Mouse (Mus musculus): ENCODE measurements around the gene Rhebl1. TPM values are rescaled to one million over a fixed set of nuclear protein-coding genes. Genes with fewer than 3 reads are reported as not detected.

Gene Rhebl1
- polyA plus RNA-seq, 1 experiment from 2014 or later = 16.7 TPM

- peak overlapping the region; percentile 57 for H3K4me3 ChIP-seq (ENCODE audit: low read length)
- ATAC-seq (ENCODE audit: low FRiP score, low TSS enrichment) = no peak
- no peaks in the 10 kb centered on the region for H3K9me3 ChIP-seq (ENCODE audit: low read length)
- H3K27ac ChIP-seq (ENCODE audit: low read length) = no peak overlapping the region
- peaks cover 69% of the 10 kb centered on the region for H3K27me3 ChIP-seq (ENCODE audit: insufficient read depth, low read length)
- H3K36me3 ChIP-seq (ENCODE audit: insufficient read depth, low read length) = no peaks in the 10 kb centered on the region
- H3K4me1 ChIP-seq (ENCODE audit: insufficient read depth, low read length) = peaks cover 50% of the 10 kb centered on the region
- H3K9ac ChIP-seq (replicated peaks; ENCODE audit: low read length) = peak overlapping the region; percentile 50
- H3K4me2 ChIP-seq (replicated peaks; ENCODE audit: low read depth, low read length) = peak overlapping the region; percentile 97
- WGBS = 4% methylated on average over 37 of the region's 38 CpGs
These were observed 650 bp upstream of the Rhebl1 start for GRCm38 (mm10) chr15:98894746-98895634.

- H3K4me2 ChIP-seq (replicated peaks; ENCODE audit: low read depth, low read length) = no peak overlapping the region
These were observed 1.3 kb downstream of the Rhebl1 start for GRCm38 (mm10) chr15:98893036-98893435.

DNA sequence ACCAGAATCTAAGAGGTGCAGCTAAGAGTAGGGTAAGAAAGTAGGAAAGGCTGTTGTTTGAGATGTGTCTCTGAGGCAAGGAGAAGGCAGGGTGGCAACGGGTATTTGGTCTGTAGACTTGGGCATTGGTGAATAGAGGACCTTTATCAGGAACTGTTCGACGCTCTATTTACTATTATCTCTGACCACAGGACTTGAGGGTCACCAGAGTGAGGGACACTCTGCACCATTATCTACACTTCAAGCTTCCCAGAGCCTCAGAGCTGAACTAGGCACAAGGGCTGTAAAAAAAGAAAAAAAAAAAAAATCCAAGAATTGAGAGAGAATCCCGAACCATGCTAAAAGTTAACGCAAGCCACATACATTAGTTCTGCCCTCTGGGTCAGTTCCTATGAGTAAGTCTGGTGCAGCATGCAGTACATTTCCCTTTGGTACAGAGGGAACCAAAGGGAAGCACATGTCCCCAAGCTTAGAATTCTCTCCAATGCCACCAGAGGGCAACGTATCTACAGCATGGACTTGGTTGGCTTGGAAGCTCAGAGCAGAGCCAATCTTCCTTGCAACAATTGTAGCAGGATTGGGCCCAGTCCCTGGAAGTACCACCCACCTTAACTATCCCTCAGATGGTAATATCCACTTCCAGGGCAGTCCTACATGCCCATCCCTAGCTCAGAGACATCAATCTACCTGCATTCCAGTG, 2.3 kb downstream of the Rhebl1 start:
- H3K9ac ChIP-seq (replicated peaks; ENCODE audit: low read length) = no peak overlapping the region
- H3K4me1 ChIP-seq (ENCODE audit: insufficient read depth, low read length) = peaks cover 32% of the 10 kb centered on the region
- H3K27ac ChIP-seq (ENCODE audit: low read length) = no peak overlapping the region
- no peak overlapping the region for H3K4me2 ChIP-seq (replicated peaks; ENCODE audit: low read depth, low read length)
- peaks cover 44% of the 10 kb centered on the region for H3K27me3 ChIP-seq (ENCODE audit: insufficient read depth, low read length)
- no peaks in the 10 kb centered on the region for H3K9me3 ChIP-seq (ENCODE audit: low read length)
- no peak overlapping the region for H3K4me3 ChIP-seq (ENCODE audit: low read length)
- WGBS = 40% methylated on average over 6 of the region's 6 CpGs
- H3K36me3 ChIP-seq (ENCODE audit: insufficient read depth, low read length) = no peaks in the 10 kb centered on the region
- ATAC-seq (ENCODE audit: low FRiP score, low TSS enrichment) = peak; percentile 44; the same call in 1 of the 2 replicates

More at GRCm38 (mm10) chr15:98893036-98893435, 1.3 kb downstream of the Rhebl1 start:
- Histone ChIP-seq H3K9me3 (ENCODE audit: low read length) (no peaks in the 10 kb centered on the region), H3K27me3 (ENCODE audit: insufficient read depth, low read length) (peaks cover 54% of the 10 kb centered on the region), H3K4me3 (ENCODE audit: low read length) (no peak overlapping the region), H3K9ac (replicated peaks; ENCODE audit: low read length) (no peak overlapping the region), H3K27ac (ENCODE audit: low read length) (no peak overlapping the region), H3K36me3 (ENCODE audit: insufficient read depth, low read length) (no peaks in the 10 kb centered on the region), H3K4me1 (ENCODE audit: insufficient read depth, low read length) (peaks cover 42% of the 10 kb centered on the region)
- ATAC-seq (ENCODE audit: low FRiP score, low TSS enrichment) = no peak
- WGBS = 58% methylated on average over 4 of the region's 4 CpGs

DNA sequence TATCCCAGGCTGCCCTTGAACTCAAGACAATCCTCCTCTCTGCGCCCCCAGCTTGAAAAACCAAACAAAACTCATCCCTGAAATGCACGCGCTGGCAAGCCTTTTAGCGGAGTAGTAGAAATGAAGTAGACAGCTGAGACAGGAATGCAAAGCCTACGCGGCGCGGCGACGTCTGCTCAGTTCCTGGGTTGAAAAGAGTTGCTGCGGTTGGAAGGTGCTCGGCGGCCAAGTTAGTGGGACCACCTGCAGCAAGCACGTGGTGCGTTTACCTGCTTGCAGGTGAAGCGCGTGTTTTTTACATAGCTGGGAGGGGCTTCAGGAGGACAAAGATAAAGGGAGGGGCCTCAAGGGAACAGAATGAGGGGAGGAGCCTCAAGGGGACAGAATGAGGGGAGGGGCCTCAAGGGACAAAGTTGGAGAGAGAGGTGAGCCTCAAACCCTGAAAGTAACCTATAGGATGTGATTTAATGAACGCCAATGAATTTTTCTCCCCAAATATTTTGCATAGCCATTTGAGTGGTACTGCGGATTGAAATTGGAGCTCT, 3.1 kb downstream of the Rhebl1 start:
- Histone ChIP-seq H3K9ac (replicated peaks; ENCODE audit: low read length) (0 out of 2 replicates have a peak overlapping the region, but pooled peaks have one; percentile 35), H3K27me3 (ENCODE audit: insufficient read depth, low read length) (peaks cover 36% of the 10 kb centered on the region), H3K4me1 (ENCODE audit: insufficient read depth, low read length) (peaks cover 31% of the 10 kb centered on the region), H3K9me3 (ENCODE audit: low read length) (no peaks in the 10 kb centered on the region), H3K27ac (ENCODE audit: low read length) (no peak overlapping the region), H3K36me3 (ENCODE audit: insufficient read depth, low read length) (no peaks in the 10 kb centered on the region), H3K4me3 (ENCODE audit: low read length) (peak overlapping the region; percentile 20), H3K4me2 (replicated peaks; ENCODE audit: low read depth, low read length) (peak overlapping the region; percentile 48)
- no peak for ATAC-seq (ENCODE audit: low FRiP score, low TSS enrichment)
- 12% methylated on average over 19 of the region's 19 CpGs for WGBS

DNA sequence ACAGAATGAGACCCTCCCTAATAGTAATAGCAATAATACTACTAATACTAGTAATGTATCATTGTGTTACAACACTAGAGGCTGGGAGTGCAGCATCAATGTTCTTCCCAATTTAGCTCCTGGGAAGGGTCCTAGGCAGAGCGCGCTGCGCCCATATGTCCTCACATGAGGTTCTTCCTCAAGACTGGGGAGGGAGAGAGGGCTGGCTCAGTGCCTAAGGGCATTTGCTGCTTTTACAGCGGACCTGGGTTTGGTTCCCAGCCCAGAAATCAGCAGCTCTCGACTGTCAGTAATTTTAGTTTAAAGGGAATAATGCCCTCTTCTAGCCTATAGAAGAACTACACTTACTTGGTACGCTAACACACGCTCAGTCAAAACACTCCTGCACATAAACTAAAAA, 6.8 kb downstream of the Rhebl1 start:
- no peaks in the 10 kb centered on the region for H3K36me3 ChIP-seq (ENCODE audit: insufficient read depth, low read length)
- H3K27ac ChIP-seq (ENCODE audit: low read length) = no peak overlapping the region
- no peaks in the 10 kb centered on the region for H3K27me3 ChIP-seq (ENCODE audit: insufficient read depth, low read length)
- 84% methylated on average over 7 of the region's 7 CpGs for WGBS
- no peak overlapping the region for H3K4me2 ChIP-seq (replicated peaks; ENCODE audit: low read depth, low read length)
- H3K9me3 ChIP-seq (ENCODE audit: low read length) = no peaks in the 10 kb centered on the region
- H3K4me3 ChIP-seq (ENCODE audit: low read length) = no peak overlapping the region
- peaks cover 5% of the 10 kb centered on the region; the same call in 1 of the 2 replicates for H3K4me1 ChIP-seq (ENCODE audit: insufficient read depth, low read length)
- H3K9ac ChIP-seq (replicated peaks; ENCODE audit: low read length) = no peak overlapping the region
- no peak for ATAC-seq (ENCODE audit: low FRiP score, low TSS enrichment)

DNA sequence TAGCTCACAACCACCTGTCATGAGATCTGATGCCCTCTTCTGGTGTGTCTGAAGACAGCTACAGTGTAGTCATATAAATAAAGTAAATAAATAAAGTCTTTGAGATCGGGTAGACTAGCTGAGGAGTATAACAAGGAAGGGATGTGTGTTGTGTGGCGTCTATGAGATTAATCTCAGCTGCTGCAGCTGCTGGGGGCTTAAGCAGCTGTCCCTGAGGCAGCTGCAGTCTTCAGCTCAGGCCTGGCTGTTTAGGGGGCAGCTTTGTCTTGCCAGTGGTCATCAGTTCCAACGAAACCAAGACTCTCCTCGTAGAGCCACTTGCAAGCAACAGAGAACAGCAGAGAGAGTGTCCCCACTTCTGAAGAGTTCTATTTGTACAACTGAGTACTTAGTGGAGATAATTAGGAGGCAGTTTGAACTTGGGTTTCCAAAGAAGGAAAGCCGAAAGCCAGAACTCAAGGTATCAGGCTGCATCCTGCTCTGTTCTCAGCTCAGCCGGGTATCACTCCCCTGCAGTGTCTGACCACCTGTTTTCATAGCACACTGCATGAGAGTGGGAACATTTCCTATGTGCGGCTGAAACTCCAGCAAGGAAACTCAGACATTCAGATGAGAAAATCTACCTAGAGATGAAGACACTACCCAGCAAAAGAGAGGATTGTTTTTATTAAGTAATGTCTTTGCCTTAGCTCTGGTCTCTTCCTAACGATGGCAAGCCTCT, 7.5 kb downstream of the Rhebl1 start:
- Histone ChIP-seq H3K27ac (ENCODE audit: low read length) (no peak overlapping the region), H3K27me3 (ENCODE audit: insufficient read depth, low read length) (no peaks in the 10 kb centered on the region), H3K4me2 (replicated peaks; ENCODE audit: low read depth, low read length) (no peak overlapping the region), H3K4me1 (ENCODE audit: insufficient read depth, low read length) (peaks cover 7% of the 10 kb centered on the region), H3K4me3 (ENCODE audit: low read length) (no peak overlapping the region), H3K9ac (replicated peaks; ENCODE audit: low read length) (no peak overlapping the region), H3K9me3 (ENCODE audit: low read length) (no peaks in the 10 kb centered on the region), H3K36me3 (ENCODE audit: insufficient read depth, low read length) (no peaks in the 10 kb centered on the region)
- no peak for ATAC-seq (ENCODE audit: low FRiP score, low TSS enrichment)
- 60% methylated on average over 8 of the region's 8 CpGs for WGBS

- ATAC-seq (ENCODE audit: low FRiP score, low TSS enrichment) = no peak
- no peak overlapping the region for H3K4me3 ChIP-seq (ENCODE audit: low read length)
- no peaks in the 10 kb centered on the region for H3K36me3 ChIP-seq (ENCODE audit: insufficient read depth, low read length)
- no peak overlapping the region for H3K9ac ChIP-seq (replicated peaks; ENCODE audit: low read length)
- no peak overlapping the region for H3K4me2 ChIP-seq (replicated peaks; ENCODE audit: low read depth, low read length)
- H3K27me3 ChIP-seq (ENCODE audit: insufficient read depth, low read length) = no peaks in the 10 kb centered on the region
- no peak overlapping the region for H3K27ac ChIP-seq (ENCODE audit: low read length)
- H3K9me3 ChIP-seq (ENCODE audit: low read length) = no peaks in the 10 kb centered on the region
- H3K4me1 ChIP-seq (ENCODE audit: insufficient read depth, low read length) = peaks cover 16% of the 10 kb centered on the region
- WGBS = 65% methylated on average over 1 of the region's 1 CpGs
These were observed 10.2 kb downstream of the Rhebl1 start for GRCm38 (mm10) chr15:98884106-98884505.

DNA sequence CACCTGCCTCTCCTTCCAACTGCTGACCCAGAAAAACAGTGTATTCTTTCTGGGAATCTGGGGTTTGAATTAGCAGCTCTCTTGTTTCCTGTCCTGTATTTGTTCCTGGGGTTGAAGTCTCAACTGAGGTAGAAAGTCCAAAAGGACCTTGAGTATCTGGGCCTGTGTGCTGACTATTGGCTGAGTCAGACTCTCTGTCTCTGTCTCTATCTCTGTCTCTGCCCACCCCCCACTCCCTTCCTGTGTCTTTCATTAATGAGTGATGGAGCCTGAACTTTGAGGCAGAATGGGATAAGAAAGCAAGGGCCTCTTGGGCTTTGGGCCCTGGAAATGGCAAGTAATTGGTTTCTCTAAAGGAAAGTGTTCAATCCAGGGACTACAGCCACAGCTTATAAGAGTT, 10.7 kb downstream of the Rhebl1 start:
- Histone ChIP-seq H3K36me3 (ENCODE audit: insufficient read depth, low read length) (no peaks in the 10 kb centered on the region), H3K27me3 (ENCODE audit: insufficient read depth, low read length) (no peaks in the 10 kb centered on the region), H3K27ac (ENCODE audit: low read length) (no peak overlapping the region)

DNA sequence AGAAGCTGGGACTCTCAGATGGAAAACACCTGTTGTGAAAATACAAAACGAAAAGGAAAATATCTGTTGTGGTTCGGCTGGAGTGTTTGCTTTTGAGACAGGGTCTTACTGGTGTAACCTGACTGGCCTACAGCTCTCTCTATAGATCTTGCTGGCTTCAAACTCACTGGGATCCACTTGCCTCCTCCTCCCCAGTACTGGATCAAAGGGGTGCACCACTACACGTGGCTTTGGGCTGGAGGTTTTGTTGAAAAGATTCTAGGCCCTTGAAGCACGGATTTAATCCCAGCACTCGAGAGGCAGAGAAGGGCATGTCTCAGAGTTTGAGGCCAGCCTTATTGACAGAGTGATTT, 12.7 kb downstream of the Rhebl1 start:
- Histone ChIP-seq H3K36me3 (ENCODE audit: insufficient read depth, low read length) (no peaks in the 10 kb centered on the region; the same call in 1 of the 2 replicates), H3K4me1 (ENCODE audit: insufficient read depth, low read length) (peaks cover 16% of the 10 kb centered on the region), H3K4me3 (ENCODE audit: low read length) (peak overlapping the region; percentile 78), H3K9ac (replicated peaks; ENCODE audit: low read length) (peak overlapping the region; percentile 61; the same call in 1 of the 2 replicates), H3K9me3 (ENCODE audit: low read length) (no peaks in the 10 kb centered on the region), H3K27ac (ENCODE audit: low read length) (peak overlapping the region; percentile 67; the same call in 1 of the 2 replicates), H3K27me3 (ENCODE audit: insufficient read depth, low read length) (no peaks in the 10 kb centered on the region), H3K4me2 (replicated peaks; ENCODE audit: low read depth, low read length) (peak overlapping the region; percentile 96)
- WGBS = 13% methylated on average over 5 of the region's 5 CpGs
- peak; percentile 24; the same call in 1 of the 2 replicates for ATAC-seq (ENCODE audit: low FRiP score, low TSS enrichment)

More for the DNA sequence above, 10.7 kb downstream of the Rhebl1 start:
- Histone ChIP-seq H3K9me3 (ENCODE audit: low read length) (no peaks in the 10 kb centered on the region), H3K4me3 (ENCODE audit: low read length) (no peak overlapping the region), H3K9ac (replicated peaks; ENCODE audit: low read length) (no peak overlapping the region), H3K4me2 (replicated peaks; ENCODE audit: low read depth, low read length) (no peak overlapping the region), H3K4me1 (ENCODE audit: insufficient read depth, low read length) (peaks cover 16% of the 10 kb centered on the region)
- no peak for ATAC-seq (ENCODE audit: low FRiP score, low TSS enrichment)

Measured in kidney, embryonic 16.5 days (tissue).